Mouse (Mus musculus) limb, embryonic 15.5 days (tissue): ENCODE measurements around the gene Dnajb1. TPM values are rescaled to one million over a fixed set of nuclear protein-coding genes. Genes with fewer than 3 reads are reported as not detected.
"Not testable (repeated sequence)": the region's sequence is repeated elsewhere in the genome, so short reads cannot be mapped to it uniquely, and the experiment has no call there.

Experiments used
- ATAC-seq: fragments of 200-750 bp; cut with Nextera tagmentation; 2 replicates; pipeline ENCODE4 v1.8.0; 2017; ENCODE audit warnings: low read depth, moderate TSS enrichment; ENCODE audit not compliant: insufficient number of reproducible peaks, low FRiP score, low TSS enrichment
- H3K27ac ChIP-seq: fragments of 300-500 bp; sonication (generic); 2 replicates; pipeline ENCODE4 v1.5.1; 2015; ENCODE audit warnings: moderate library complexity, mild to moderate bottlenecking, inconsistent platforms
- H3K27me3 ChIP-seq: fragments of 300-500 bp; sonication (generic); 2 replicates; pipeline ENCODE4 v1.6.1; 2015; ENCODE audit warnings: inconsistent platforms
- H3K36me3 ChIP-seq: fragments of 300-500 bp; sonication (generic); 2 replicates; pipeline ENCODE4 v1.6.1; 2015; ENCODE audit warnings: inconsistent platforms
- H3K4me1 ChIP-seq: fragments of 300-500 bp; sonication (generic); 2 replicates; pipeline ENCODE4 v1.6.1; 2015; ENCODE audit warnings: inconsistent platforms
- H3K4me2 ChIP-seq: fragments of 300-500 bp; sonication (generic); 2 replicates; pipeline ENCODE4 v1.6.1; 2015; ENCODE audit warnings: mild to moderate bottlenecking, inconsistent platforms
- H3K4me3 ChIP-seq: fragments of 300-500 bp; sonication (generic); 2 replicates; pipeline ENCODE4 v1.5.1; 2015; ENCODE audit warnings: mild to moderate bottlenecking, inconsistent platforms
- H3K9ac ChIP-seq: fragments of 300-500 bp; sonication (generic); 2 replicates; pipeline ENCODE4 v1.6.1; 2015; ENCODE audit warnings: inconsistent platforms
- H3K9me3 ChIP-seq: fragments of 300-500 bp; sonication (generic); 2 replicates; pipeline ENCODE4 v1.6.1; 2016; ENCODE audit warnings: inconsistent platforms
- WGBS: fragments of 180-500 bp; shearing (Covaris S2); methylation state at CpG from one replicate; pipeline ENCODE4 v1.1.7; 2015; 5-methylcytosine and 5-hydroxymethylcytosine counted together
- polyA plus RNA-seq: library from polyadenylated mRNA; unstranded; fragments of >200 nt; fragmentation: Nextera tagmentation; extraction: Ambion mirVana; gene quantifications from 2 replicates; pipeline ENCODE4 v1.2.1, GENCODE M21; 2015

The Dnajb1 gene
- polyA plus RNA-seq, 1 experiment from 2014 or later = 78.5 TPM

DNA sequence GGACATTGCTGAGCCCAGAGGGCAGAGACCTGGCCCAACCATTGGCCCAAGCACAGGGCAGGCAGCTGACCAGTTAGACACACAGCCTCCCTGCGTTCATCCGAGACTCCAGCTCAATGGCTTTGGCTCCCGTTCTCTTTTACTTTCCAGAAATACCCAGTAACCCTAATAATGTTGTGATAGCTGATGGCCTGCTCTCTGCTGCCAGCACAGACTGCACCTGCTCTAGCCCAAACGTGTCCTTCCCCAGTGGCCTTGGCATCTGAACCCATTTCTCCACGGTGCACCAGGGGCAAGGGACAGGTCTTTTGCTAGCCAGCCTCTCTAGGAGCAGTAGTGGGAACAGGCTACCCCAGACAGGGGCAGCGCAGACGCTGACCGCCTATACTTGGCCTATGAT lies 27.2 kb upstream of the Dnajb1 start:
- no peaks in the 10 kb centered on the region for H3K9me3 ChIP-seq
- H3K4me1 ChIP-seq = peaks cover 49% of the 10 kb centered on the region
- H3K9ac ChIP-seq = no peak overlapping the region
- H3K27ac ChIP-seq = no peak overlapping the region
- H3K4me2 ChIP-seq = no peak overlapping the region
- no peak overlapping the region for H3K4me3 ChIP-seq
- WGBS = 87% methylated on average over 8 of the region's 8 CpGs
- no peaks in the 10 kb centered on the region for H3K27me3 ChIP-seq
- H3K36me3 ChIP-seq = peaks cover 18% of the 10 kb centered on the region
- ATAC-seq = no peak

DNA sequence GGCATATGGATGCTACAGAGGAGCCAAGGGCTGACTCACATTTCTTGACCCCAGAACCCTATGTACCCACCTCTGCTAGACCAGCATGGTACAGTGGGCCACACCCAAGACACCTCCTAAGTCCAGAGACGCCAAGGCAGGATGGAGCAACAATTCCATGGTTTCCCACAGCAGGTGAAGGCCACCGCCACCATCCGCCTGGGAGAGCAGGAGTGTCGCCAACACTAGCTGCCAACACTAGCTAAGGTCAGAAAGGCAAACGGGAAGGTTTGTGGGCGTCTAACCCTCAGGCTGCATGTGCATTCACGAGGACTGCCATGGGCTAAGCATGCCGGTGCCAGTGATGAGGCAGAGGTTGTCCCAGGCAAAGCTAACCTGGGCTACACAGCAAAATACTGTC lies 25.8 kb upstream of the Dnajb1 start:
- Histone ChIP-seq H3K4me1 (peaks cover 40% of the 10 kb centered on the region), H3K27ac (no peak overlapping the region), H3K4me2 (no peak overlapping the region), H3K9me3 (no peaks in the 10 kb centered on the region), H3K9ac (no peak overlapping the region), H3K36me3 (peaks cover 18% of the 10 kb centered on the region), H3K27me3 (no peaks in the 10 kb centered on the region), H3K4me3 (no peak overlapping the region)
- 77% methylated on average over 8 of the region's 8 CpGs for WGBS
- no peak for ATAC-seq

DNA sequence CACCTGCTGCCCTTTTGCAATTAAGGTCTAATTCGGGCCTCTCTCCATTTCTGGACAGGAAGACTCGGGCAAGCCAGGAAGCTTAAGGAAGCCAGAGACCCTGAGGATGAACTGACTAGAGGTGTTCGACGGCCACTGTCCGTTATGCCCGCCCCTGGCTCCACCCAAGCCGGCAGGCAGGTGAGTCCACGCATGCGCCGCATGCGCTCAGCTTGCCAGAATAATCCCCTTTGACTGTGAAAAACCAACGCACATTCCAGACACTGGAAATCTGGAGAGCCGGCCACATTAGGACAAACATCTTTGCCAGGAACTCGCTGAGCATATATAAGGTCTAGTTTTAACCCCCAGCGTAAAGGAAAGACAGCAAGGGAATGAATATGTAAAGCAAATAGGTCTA lies 24.8 kb upstream of the Dnajb1 start:
- H3K4me2 ChIP-seq = no peak overlapping the region
- WGBS = 85% methylated on average over 15 of the region's 15 CpGs
- ATAC-seq = no peak
- no peak overlapping the region for H3K27ac ChIP-seq
- peaks cover 34% of the 10 kb centered on the region for H3K4me1 ChIP-seq
- no peaks in the 10 kb centered on the region for H3K27me3 ChIP-seq
- no peak overlapping the region; the same call in 1 of the 2 replicates for H3K9ac ChIP-seq
- H3K36me3 ChIP-seq = peaks cover 18% of the 10 kb centered on the region
- no peaks in the 10 kb centered on the region for H3K9me3 ChIP-seq
- no peak overlapping the region for H3K4me3 ChIP-seq

DNA sequence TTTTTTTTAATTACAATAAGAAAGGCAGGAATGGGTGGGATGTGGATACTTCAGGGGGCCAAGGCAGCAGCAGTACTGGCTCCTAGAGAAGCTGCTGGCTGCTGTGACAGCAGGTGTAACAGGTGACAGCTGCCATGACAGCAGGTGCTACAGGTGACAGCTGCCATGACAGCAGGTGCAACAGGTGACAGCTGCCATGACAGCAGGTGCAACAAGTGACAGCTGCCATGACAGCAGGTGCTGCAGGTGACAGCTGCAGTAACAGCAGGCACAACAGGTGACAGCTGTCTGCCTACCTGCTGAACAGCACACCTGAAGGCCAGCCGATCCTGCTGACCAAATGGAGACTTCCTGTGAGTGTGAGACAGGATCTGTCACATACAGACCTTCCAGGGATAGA lies 23.2 kb upstream of the Dnajb1 start:
- peaks cover 24% of the 10 kb centered on the region for H3K36me3 ChIP-seq
- no peak overlapping the region for H3K9ac ChIP-seq
- no peak overlapping the region for H3K4me3 ChIP-seq
- no peak overlapping the region for H3K27ac ChIP-seq
- ATAC-seq = no peak
- no peaks in the 10 kb centered on the region for H3K27me3 ChIP-seq
- H3K9me3 ChIP-seq = no peaks in the 10 kb centered on the region
- WGBS = 91% methylated on average over 1 of the region's 1 CpGs
- no peak overlapping the region for H3K4me2 ChIP-seq
- H3K4me1 ChIP-seq = peaks cover 25% of the 10 kb centered on the region

DNA sequence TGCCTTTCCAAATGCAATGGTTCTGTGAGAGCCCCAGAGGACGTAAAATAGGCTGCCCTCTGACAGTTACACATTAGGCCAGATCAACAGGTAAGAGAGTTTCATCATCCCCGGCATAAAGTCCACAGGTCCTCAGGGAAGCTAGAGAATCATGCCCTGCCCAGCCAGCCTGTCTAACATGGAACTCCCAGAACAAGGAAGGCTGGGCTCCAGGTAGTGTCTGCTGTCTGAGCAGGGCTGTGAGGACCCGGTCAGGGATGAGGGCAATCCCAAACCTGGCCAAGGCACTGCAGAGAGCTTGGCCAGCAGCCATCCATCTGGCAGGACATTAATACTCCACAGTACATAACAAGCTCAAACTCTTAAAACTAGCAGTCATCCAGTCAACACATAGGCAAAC lies 22.7 kb upstream of the Dnajb1 start:
- H3K36me3 ChIP-seq = peaks cover 24% of the 10 kb centered on the region
- no peaks in the 10 kb centered on the region for H3K27me3 ChIP-seq
- H3K27ac ChIP-seq = no peak overlapping the region
- WGBS = 69% methylated on average over 3 of the region's 3 CpGs
- no peak overlapping the region for H3K4me3 ChIP-seq
- H3K4me1 ChIP-seq = peaks cover 23% of the 10 kb centered on the region
- H3K9me3 ChIP-seq = no peaks in the 10 kb centered on the region
- no peak overlapping the region for H3K9ac ChIP-seq
- no peak for ATAC-seq
- H3K4me2 ChIP-seq = no peak overlapping the region

DNA sequence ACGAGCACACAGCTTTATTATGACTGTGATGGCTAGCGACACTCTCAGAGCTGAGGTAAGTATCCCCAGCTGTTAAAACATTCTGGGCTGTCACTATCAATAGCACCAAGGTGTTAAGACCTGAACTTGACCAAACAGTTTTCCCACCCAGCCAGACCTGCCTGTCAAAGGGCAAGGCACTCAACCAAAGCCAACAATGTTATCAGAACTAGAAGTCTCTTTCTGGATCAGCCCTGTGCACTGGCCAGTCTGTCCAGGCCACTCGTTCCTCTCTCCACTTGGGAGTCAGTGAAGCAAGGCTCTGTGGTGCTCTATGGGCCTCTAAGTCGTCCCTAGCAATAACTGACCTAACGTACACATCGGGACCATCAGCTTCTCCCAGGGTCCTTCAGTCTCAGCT lies 20.3 kb upstream of the Dnajb1 start:
- ATAC-seq = no peak
- 72% methylated on average over 6 of the region's 6 CpGs for whole genome bisulfite sequencing

DNA sequence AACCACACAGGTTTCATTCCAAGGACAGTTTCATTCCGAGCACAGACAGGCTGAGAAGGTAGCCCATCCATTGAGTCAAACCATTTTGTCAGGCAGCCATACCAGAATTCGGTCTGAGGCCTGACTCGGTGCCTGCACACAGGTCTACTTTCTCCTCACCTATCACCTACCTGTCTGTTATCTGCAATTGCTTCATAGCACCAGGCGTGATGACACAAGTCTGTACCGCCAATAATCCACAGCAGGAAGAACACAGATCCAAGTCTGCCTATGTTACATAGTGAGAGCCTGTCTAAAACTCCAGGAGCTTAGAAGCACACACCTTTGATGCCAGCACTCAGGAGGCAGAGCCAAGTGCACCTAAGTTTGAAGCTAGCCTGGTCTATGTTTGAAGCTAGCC lies 19.1 kb upstream of the Dnajb1 start:
- Histone ChIP-seq H3K4me3 (no peak overlapping the region), H3K36me3 (peaks cover 19% of the 10 kb centered on the region), H3K9me3 (no peaks in the 10 kb centered on the region), H3K9ac (no peak overlapping the region), H3K4me2 (no peak overlapping the region), H3K4me1 (peaks cover 32% of the 10 kb centered on the region), H3K27me3 (no peaks in the 10 kb centered on the region), H3K27ac (no peak overlapping the region)
- no peak for ATAC-seq
- 89% methylated on average over 5 of the region's 5 CpGs for WGBS

More for the DNA sequence above, 20.3 kb upstream of the Dnajb1 start:
- Histone ChIP-seq H3K4me1 (peaks cover 30% of the 10 kb centered on the region), H3K9me3 (no peaks in the 10 kb centered on the region), H3K27ac (no peak overlapping the region), H3K4me2 (no peak overlapping the region), H3K27me3 (no peaks in the 10 kb centered on the region), H3K36me3 (peaks cover 24% of the 10 kb centered on the region), H3K9ac (no peak overlapping the region), H3K4me3 (no peak overlapping the region)

DNA sequence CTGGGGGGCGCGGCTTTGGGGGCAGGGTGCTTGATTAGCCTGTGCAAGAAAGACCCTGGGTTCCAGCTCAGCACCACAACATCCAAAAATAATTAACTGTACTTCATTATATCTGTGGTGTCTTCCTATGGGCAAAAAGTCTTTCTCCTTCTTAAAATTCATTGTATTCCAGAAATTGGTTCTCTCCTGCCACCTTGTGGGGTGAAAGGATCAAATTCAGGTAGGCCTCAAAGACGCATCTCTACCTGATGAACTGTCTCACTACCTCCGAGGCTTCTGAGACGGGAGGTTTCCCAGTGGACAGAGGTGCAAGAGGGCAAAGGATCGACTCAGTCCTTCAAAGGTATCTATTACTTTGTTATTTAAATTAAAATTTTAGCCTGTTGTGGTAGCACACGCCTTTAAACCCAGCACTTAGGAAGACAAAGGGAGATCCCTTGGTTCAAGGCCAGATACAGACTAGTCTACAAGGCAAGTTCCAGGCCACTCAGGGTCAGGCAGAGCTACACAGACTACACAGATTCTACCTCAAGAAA lies 17.4 kb upstream of the Dnajb1 start:
- ATAC-seq = no peak
- H3K36me3 ChIP-seq = peaks cover 9% of the 10 kb centered on the region; the same call in 1 of the 2 replicates
- no peak overlapping the region for H3K27ac ChIP-seq
- H3K4me3 ChIP-seq = no peak overlapping the region
- no peaks in the 10 kb centered on the region for H3K9me3 ChIP-seq
- 81% methylated on average over 7 of the region's 7 CpGs for WGBS
- H3K4me1 ChIP-seq = peaks cover 33% of the 10 kb centered on the region
- no peak overlapping the region for H3K9ac ChIP-seq
- no peak overlapping the region for H3K4me2 ChIP-seq
- no peaks in the 10 kb centered on the region for H3K27me3 ChIP-seq

DNA sequence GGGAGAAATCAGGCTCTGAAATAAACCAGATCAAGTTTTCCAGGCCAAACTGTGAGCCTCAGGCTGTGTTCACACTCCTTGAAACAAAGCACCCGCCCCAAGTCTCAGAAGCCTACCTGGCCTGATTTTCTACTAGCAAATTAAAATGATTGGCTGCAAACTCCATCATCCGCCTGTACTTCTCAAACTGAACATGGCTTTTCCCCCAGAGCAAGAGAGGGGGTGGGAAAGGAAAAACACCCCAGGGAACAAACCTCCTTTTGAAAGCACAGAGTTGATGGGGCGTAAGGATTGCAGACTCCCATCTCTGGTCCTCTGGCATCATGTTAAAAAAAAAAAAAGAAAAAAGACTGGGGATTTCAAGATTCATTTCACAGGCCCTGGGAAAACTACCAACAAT lies 15.3 kb upstream of the Dnajb1 start:
- H3K4me1 ChIP-seq = peaks cover 27% of the 10 kb centered on the region
- peak overlapping the region; percentile 77 for H3K4me3 ChIP-seq
- WGBS = 46% methylated on average over 3 of the region's 3 CpGs
- H3K4me2 ChIP-seq = peak overlapping the region; percentile 63
- H3K9ac ChIP-seq = peak overlapping the region; percentile 35
- peak overlapping the region; percentile 33 for H3K27ac ChIP-seq
- no peak for ATAC-seq
- H3K27me3 ChIP-seq = no peaks in the 10 kb centered on the region
- H3K9me3 ChIP-seq = no peaks in the 10 kb centered on the region
- H3K36me3 ChIP-seq = peaks cover 6% of the 10 kb centered on the region; the same call in 1 of the 2 replicates

DNA sequence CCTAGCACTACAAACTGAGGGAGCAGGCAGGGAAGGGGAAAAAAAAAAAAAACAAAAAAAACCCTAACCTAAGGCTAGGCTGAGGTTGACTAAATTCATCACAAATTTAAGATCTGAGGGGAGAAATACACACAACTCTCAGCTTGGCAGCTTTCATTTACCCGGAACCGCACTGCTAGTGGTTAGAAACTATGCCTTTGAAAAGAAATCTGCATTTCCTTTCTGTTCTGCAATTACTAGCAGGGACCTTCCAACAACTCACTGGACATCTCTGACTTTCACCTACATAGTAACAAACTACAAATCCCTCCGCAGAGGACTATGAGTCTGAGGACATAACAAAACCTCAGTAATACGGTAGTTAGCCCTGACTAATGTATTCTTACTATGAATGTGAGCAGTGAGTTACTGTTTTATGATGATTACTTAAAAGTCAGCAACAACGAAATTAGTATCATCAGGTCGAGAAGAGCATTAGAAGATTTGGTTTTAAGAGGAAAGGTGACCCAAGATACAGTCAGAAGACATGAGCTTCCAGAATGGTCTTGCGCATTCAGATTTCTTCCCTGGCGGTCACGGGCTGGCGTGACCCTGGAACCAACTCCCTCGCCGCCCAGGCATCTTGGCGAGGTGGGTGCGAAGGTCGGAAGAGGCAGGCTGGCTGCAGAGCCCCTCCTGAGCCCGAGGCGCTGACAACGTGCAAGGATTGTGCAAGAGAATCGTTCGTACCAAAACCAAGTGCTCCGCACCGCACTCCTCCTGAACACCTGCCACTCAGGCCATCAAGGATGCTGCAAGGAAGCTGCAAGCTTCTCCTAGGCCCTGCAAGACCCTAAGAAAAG lies 14.4 kb upstream of the Dnajb1 start:
- H3K4me2 ChIP-seq = peak overlapping the region; percentile 63
- peak overlapping the region; percentile 77 for H3K4me3 ChIP-seq
- H3K27me3 ChIP-seq = no peaks in the 10 kb centered on the region
- 5% methylated on average over 22 of the region's 22 CpGs for WGBS
- peaks cover 6% of the 10 kb centered on the region; the same call in 1 of the 2 replicates for H3K36me3 ChIP-seq
- no peak for ATAC-seq
- H3K27ac ChIP-seq = peak overlapping the region; percentile 90
- H3K4me1 ChIP-seq = peaks cover 27% of the 10 kb centered on the region
- H3K9ac ChIP-seq = peak overlapping the region; percentile 58
- H3K9me3 ChIP-seq = no peaks in the 10 kb centered on the region

DNA sequence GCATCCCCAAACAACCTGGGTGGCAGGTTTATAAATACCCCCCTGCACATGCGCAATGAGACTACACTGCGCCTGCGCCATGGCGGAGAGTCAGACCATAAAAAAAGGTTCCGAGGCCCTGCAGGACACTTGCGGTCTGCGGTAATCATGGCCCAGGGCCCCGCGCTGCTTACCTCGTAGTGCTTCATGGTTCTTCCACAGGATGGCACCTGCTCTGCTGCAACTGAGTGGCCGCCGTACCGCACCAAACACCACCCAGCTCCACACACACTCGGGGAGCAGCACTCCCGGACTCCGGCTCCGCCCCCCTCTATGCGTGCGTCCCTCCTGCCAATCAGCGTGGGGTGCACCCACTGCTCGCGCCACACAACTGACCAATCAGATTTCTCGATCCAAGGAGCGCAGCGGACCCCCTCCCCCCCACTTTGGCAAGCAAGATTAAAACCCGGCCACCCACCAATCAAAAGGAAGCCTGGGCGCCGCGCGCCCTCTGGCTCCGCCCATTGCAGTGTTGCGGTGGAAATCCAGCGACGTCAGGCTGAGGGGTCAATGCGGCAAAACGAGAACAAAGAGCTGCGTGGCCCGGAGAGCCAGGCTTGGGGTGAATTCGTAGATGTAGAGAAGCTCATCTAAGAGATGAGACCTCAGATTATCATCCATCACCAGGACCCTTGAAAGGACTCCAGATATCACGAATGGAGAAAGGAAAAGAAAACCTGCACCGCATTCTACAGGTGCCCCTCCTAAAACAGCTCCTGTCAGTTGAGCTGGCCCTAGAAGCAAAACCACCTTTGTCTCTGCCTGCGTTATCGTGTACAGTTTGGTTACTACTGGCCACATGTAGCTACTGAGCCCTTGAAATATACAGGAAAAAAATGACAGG lies 13.6 kb upstream of the Dnajb1 start:
- Histone ChIP-seq H3K4me1 (peaks cover 21% of the 10 kb centered on the region), H3K36me3 (no peaks in the 10 kb centered on the region), H3K27ac (peak overlapping the region; percentile 90), H3K9ac (peak overlapping the region; percentile 58), H3K4me2 (peak overlapping the region; percentile 63), H3K4me3 (peak overlapping the region; percentile 77), H3K9me3 (no peaks in the 10 kb centered on the region), H3K27me3 (no peaks in the 10 kb centered on the region)
- ATAC-seq = peak; percentile 98
- WGBS = under 1% methylated on average over 43 of the region's 43 CpGs

DNA sequence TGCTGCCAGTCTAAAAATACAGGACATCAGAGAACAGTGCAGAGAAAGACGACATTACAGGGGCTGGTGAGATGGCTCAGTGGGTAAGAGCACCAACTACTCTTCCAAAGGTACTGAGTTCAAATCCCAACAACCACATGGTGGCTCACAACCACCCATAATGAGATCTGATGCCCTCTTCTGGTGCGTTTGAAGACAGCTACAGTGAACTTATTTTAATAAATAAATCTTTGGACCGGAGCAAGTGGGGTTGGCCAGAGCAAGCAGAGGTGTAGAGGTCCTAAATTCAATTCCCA lies 13.0 kb upstream of the Dnajb1 start:
- H3K4me2 ChIP-seq = peak overlapping the region; percentile 63
- H3K9me3 ChIP-seq, H3K27me3 ChIP-seq, ATAC-seq, H3K36me3 ChIP-seq: not testable (repeated sequence)
- H3K4me3 ChIP-seq = peak overlapping the region; percentile 77
- H3K4me1 ChIP-seq = peaks cover 21% of the 10 kb centered on the region
- WGBS = 44% methylated on average over 3 of the region's 3 CpGs
- peak overlapping the region; percentile 90 for H3K27ac ChIP-seq
- peak overlapping the region; percentile 37; the same call in 1 of the 2 replicates for H3K9ac ChIP-seq
